Mouse (Mus musculus) heart, embryonic 10.5 days (tissue): ENCODE measurements at regions not wholly inside any gene's neighbourhood (a gene's known extent, or its start where the extent isn't known, plus 50 kb on each side); places are given as distances from the start of the nearest gene placed in this dataset.
A peak's percentile ranks its signal among the peaks of the same experiment; 100 is the strongest.

Experiments
- DNase-seq: peaks from one replicate; pipeline ENCODE4 v3.0.0-alpha.2; 2017; ENCODE audit warnings: low spot score
- H3K27ac ChIP-seq: fragments of 300-500 bp; sonication (generic); 2 replicates; pipeline ENCODE4 v1.5.1; 2016; ENCODE audit warnings: mild to moderate bottlenecking
- H3K27me3 ChIP-seq: fragments of 300-500 bp; sonication (generic); 2 replicates; pipeline ENCODE4 v1.6.1; 2016; ENCODE audit warnings: mild to moderate bottlenecking; ENCODE audit not compliant: poor library complexity, insufficient read depth, severe bottlenecking
- H3K36me3 ChIP-seq: fragments of 300-500 bp; sonication (generic); 2 replicates; pipeline ENCODE4 v1.6.1; 2016; ENCODE audit warnings: mild to moderate bottlenecking, moderate library complexity
- H3K4me1 ChIP-seq: fragments of 300-500 bp; sonication (generic); 2 replicates; pipeline ENCODE4 v1.6.1; 2016; ENCODE audit warnings: mild to moderate bottlenecking
- H3K4me3 ChIP-seq: fragments of 300-500 bp; sonication (generic); 2 replicates; pipeline ENCODE4 v1.5.1; 2016; ENCODE audit warnings: mild to moderate bottlenecking, moderate library complexity
- H3K9me3 ChIP-seq: fragments of 300-500 bp; sonication (generic); 2 replicates; pipeline ENCODE4 v1.6.1; 2016; ENCODE audit warnings: mild to moderate bottlenecking, moderate library complexity
- WGBS: fragments of 180-500 bp; shearing (Covaris S2); methylation state at CpG from one replicate; pipeline ENCODE4 v1.1.7; 2016; 5-methylcytosine and 5-hydroxymethylcytosine counted together

GRCm38 (mm10) chr4:95169702-95170101 is 117.7 kb upstream of the Jun start:
- Histone ChIP-seq H3K27me3 (no peaks in the 10 kb centered on the region), H3K27ac (no peak overlapping the region), H3K4me1 (no peaks in the 10 kb centered on the region), H3K9me3 (no peaks in the 10 kb centered on the region), H3K4me3 (no peak overlapping the region), H3K36me3 (no peaks in the 10 kb centered on the region)
- no peak for DNase-seq
- 67% methylated on average over 2 of the region's 2 CpGs for WGBS

- Histone ChIP-seq H3K4me3 (no peak overlapping the region), H3K9me3 (no peaks in the 10 kb centered on the region), H3K27ac (0 out of 2 replicates have a peak overlapping the region, but pooled peaks have one; percentile 16), H3K36me3 (no peaks in the 10 kb centered on the region), H3K27me3 (no peaks in the 10 kb centered on the region), H3K4me1 (peaks cover 11% of the 10 kb centered on the region)
- WGBS, result 49% methylated on average over 2 of the region's 2 CpGs
- no peak for DNase-seq
These were observed 125.7 kb upstream of the Jun start for GRCm38 (mm10) chr4:95177753-95178152.

DNA sequence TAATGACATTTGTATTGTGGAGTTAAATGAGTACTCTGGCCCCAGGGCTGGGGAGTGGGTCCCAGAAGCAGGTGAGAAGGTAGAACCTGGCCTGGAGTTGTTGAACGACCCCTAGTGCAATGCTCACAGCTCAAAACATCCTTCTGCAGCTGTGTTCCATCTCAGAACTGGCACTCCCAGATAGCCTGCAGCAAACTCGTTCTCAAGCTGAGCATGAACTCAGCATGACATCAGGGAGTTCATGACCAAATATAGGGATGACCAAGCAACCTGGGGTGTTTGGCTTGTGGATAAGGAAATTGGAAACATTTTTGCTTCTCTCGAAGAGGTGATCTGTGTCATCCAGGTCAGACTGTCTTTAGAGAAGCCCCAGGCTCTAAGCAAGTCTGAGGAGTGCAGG is 126.4 kb upstream of the Jun start:
- H3K4me1 ChIP-seq, result peaks cover 11% of the 10 kb centered on the region
- 37% methylated on average over 3 of the region's 3 CpGs for WGBS
- H3K36me3 ChIP-seq, result no peaks in the 10 kb centered on the region
- no peak overlapping the region for H3K4me3 ChIP-seq
- H3K27me3 ChIP-seq, result no peaks in the 10 kb centered on the region
- H3K27ac ChIP-seq, result 0 out of 2 replicates have a peak overlapping the region, but pooled peaks have one; percentile 16
- H3K9me3 ChIP-seq, result no peaks in the 10 kb centered on the region
- no peak for DNase-seq

- 83% methylated on average over 8 of the region's 8 CpGs for WGBS
- Histone ChIP-seq H3K9me3 (no peaks in the 10 kb centered on the region), H3K4me1 (peaks cover 11% of the 10 kb centered on the region)
These were observed 126.9 kb upstream of the Jun start for GRCm38 (mm10) chr4:95178900-95179299.

GRCm38 (mm10) chr4:95180446-95180845 is 128.4 kb upstream of the Jun start:
- H3K27ac ChIP-seq, result no peak overlapping the region
- no peaks in the 10 kb centered on the region for H3K36me3 ChIP-seq
- no peaks in the 10 kb centered on the region for H3K9me3 ChIP-seq
- H3K4me1 ChIP-seq, result peaks cover 11% of the 10 kb centered on the region
- no peaks in the 10 kb centered on the region for H3K27me3 ChIP-seq
- no peak for DNase-seq
- 91% methylated on average over 5 of the region's 5 CpGs for WGBS
- no peak overlapping the region for H3K4me3 ChIP-seq

More at GRCm38 (mm10) chr4:95178900-95179299, 126.9 kb upstream of the Jun start:
- no peak for DNase-seq
- H3K27me3 ChIP-seq, result no peaks in the 10 kb centered on the region
- no peaks in the 10 kb centered on the region for H3K36me3 ChIP-seq
- H3K4me3 ChIP-seq, result no peak overlapping the region
- H3K27ac ChIP-seq, result no peak overlapping the region

- Histone ChIP-seq H3K4me1 (peaks cover 11% of the 10 kb centered on the region), H3K4me3 (no peak overlapping the region), H3K27me3 (no peaks in the 10 kb centered on the region), H3K9me3 (no peaks in the 10 kb centered on the region), H3K36me3 (no peaks in the 10 kb centered on the region), H3K27ac (no peak overlapping the region)
- no peak for DNase-seq
These were observed 129.0 kb upstream of the Jun start for GRCm38 (mm10) chr4:95180999-95181398.

DNA sequence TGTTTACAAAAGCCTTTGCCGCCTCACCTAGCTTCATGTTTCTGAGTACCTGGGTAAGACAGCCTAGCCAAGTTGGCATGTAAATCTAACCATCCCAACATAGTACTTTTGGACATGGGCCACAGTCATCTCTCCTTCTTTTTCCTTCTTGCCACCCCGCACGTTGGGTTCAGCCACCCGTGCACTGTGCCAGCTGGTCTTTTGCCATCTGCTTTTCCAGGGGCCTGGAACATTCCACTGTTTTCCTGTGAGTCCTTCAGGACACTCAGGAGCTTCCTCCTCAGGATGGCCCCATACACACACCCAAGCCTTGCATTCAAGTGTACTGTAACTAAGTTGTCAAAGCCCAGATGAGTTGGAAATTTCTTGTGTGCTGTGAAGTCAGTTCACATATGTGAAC is 132.2 kb upstream of the Jun start:
- H3K4me1 ChIP-seq, result no peaks in the 10 kb centered on the region
- H3K27me3 ChIP-seq, result no peaks in the 10 kb centered on the region
- H3K27ac ChIP-seq, result no peak overlapping the region
- H3K4me3 ChIP-seq, result no peak overlapping the region
- H3K36me3 ChIP-seq, result no peaks in the 10 kb centered on the region
- H3K9me3 ChIP-seq, result no peaks in the 10 kb centered on the region
- no peak for DNase-seq
- WGBS, result 75% methylated on average over 4 of the region's 4 CpGs

DNA sequence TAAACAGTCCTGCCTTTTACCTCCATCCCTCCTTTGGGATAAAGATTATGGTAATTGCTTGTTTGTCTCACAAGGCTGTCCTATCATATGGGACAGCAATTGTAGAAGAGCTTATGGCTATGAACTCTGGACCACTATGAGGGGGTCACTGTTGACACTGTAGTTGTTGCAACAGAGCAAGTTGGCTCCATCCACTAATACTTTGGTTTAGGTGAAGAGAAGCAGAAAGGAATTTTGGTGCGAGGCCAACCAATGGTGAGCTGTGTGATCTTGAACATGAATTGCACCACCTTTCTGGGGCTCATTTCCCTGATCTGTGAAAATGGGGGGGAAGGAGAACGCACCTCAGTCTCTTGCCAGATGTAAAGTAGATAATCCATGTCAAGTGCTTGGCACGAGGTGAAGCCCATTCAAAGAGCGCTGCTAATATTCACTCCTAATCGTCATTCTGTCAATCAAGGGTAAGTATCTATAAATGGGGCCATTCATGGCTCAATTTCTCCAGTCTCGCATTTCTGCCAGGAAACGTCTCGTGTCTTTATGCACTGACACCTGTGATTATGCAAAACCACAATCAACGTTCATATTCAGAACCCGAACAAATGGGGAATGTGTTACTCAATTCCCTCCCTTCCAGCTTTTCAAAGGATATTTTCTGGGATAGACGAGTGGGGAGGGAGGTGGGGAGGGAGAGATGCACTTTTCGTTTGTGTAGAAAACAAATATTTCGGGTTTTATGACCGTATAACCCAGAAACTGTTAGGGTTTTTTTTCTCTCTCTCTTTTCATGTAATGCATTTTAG is 133.3 kb upstream of the Jun start:
- no peak for DNase-seq
- Histone ChIP-seq H3K27me3 (no peaks in the 10 kb centered on the region), H3K4me3 (no peak overlapping the region), H3K9me3 (no peaks in the 10 kb centered on the region), H3K36me3 (no peaks in the 10 kb centered on the region), H3K4me1 (no peaks in the 10 kb centered on the region), H3K27ac (no peak overlapping the region)
- WGBS, result 78% methylated on average over 14 of the region's 14 CpGs

- no peak overlapping the region for H3K4me3 ChIP-seq
- no peak for DNase-seq
- H3K9me3 ChIP-seq, result no peaks in the 10 kb centered on the region
- H3K36me3 ChIP-seq, result no peaks in the 10 kb centered on the region
- H3K27ac ChIP-seq, result no peak overlapping the region
- WGBS, result 80% methylated on average over 3 of the region's 3 CpGs
- no peaks in the 10 kb centered on the region for H3K4me1 ChIP-seq
- no peaks in the 10 kb centered on the region for H3K27me3 ChIP-seq
These were observed 133.8 kb upstream of the Jun start for GRCm38 (mm10) chr4:95185916-95186200.

GRCm38 (mm10) chr4:95188107-95188506 is 136.1 kb upstream of the Jun start:
- DNase-seq, result no peak
- Histone ChIP-seq H3K9me3 (no peaks in the 10 kb centered on the region), H3K27ac (no peak overlapping the region), H3K36me3 (no peaks in the 10 kb centered on the region), H3K4me3 (no peak overlapping the region), H3K27me3 (no peaks in the 10 kb centered on the region), H3K4me1 (peaks cover 8% of the 10 kb centered on the region)
- 53% methylated on average over 3 of the region's 3 CpGs for WGBS

- WGBS, result 84% methylated on average over 7 of the region's 7 CpGs
- Histone ChIP-seq H3K9me3 (no peaks in the 10 kb centered on the region), H3K36me3 (no peaks in the 10 kb centered on the region), H3K27me3 (no peaks in the 10 kb centered on the region), H3K27ac (no peak overlapping the region), H3K4me1 (peaks cover 32% of the 10 kb centered on the region), H3K4me3 (no peak overlapping the region)
- DNase-seq, result no peak
These were observed 139.8 kb upstream of the Jun start for GRCm38 (mm10) chr4:95191654-95192406.

DNA sequence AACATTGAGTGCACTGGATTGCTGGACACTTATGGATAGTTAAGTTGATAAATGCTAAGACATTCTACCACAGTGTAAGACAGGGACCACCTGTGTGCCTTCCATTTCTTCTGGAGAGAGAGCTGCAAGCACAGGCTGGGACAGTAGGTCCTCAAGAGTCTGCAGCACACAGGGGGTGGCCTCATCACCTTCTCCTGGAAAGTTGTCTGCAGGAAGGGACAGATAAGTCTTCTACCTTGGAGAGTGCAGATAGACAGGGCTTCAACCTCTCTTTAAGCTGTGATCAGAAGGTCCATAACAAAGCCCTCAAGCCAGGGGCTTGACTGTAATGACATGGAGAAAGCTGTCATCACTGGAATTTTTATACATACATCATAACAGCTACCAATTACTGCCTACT is 140.5 kb upstream of the Jun start:
- H3K9me3 ChIP-seq, result no peaks in the 10 kb centered on the region
- no peak overlapping the region for H3K4me3 ChIP-seq
- H3K36me3 ChIP-seq, result no peaks in the 10 kb centered on the region
- H3K27me3 ChIP-seq, result no peaks in the 10 kb centered on the region
- DNase-seq, result no peak
- peak overlapping the region; percentile 67; the same call in 1 of the 2 replicates for H3K27ac ChIP-seq
- H3K4me1 ChIP-seq, result peaks cover 38% of the 10 kb centered on the region

- Histone ChIP-seq H3K4me3 (no peak overlapping the region), H3K27ac (peak overlapping the region; percentile 67), H3K36me3 (no peaks in the 10 kb centered on the region), H3K4me1 (peaks cover 38% of the 10 kb centered on the region), H3K9me3 (no peaks in the 10 kb centered on the region), H3K27me3 (no peaks in the 10 kb centered on the region)
- WGBS, result 39% methylated on average over 4 of the region's 4 CpGs
- peak; percentile 86 for DNase-seq
These were observed 141.0 kb upstream of the Jun start for GRCm38 (mm10) chr4:95193028-95193427.
